Mouse (Mus musculus): ENCODE measurements around the gene Coa6. TPM values are rescaled to one million over a fixed set of nuclear protein-coding genes. Genes with fewer than 3 reads are reported as not detected.

Coa6 gene
- total and polyA plus RNA-seq, 3 experiments: 26.6 to 30.3 (median 29.1) TPM

- H3K4me1 ChIP-seq (ENCODE audit: control insufficient read depth in 1 of 2, insufficient read depth in 2 of 2): peaks cover 0 to 17% of the 10 kb centered on the region in 2 experiments; a peak in 3 of 4 replicates
- DNase-seq (ENCODE audit: extremely low read depth): peak; percentile 79
- peak within 1 kb of the TSS; percentile 49; the same call in 1 of the 2 replicates for H3K9ac ChIP-seq (ENCODE audit: insufficient read depth, low read depth)
- peak within 1 kb of the TSS; percentile 97 for H3K4me2 ChIP-seq (ENCODE audit: insufficient read depth, low read depth, poor library complexity, severe bottlenecking)
- H3K4me3 ChIP-seq (replicated peaks in 1 of 3; ENCODE audit: low read depth in 2 of 3, low read length in 2 of 3, poor library complexity in 1 of 3): peak within 1 kb of the TSS; percentile 78 to 95 (median 95)
- peaks cover 5% of the 10 kb centered on the region for H3K27me3 ChIP-seq (replicated peaks)
- in situ Hi-C loops (cut with MboI; ENCODE audit: low pct_ligation_motif_present, low pct_unique_long_range_greater_than_20kb, low sequenced_read_pairs): loop anchor here (10.0 to 25.0 kb wide), 3 partner anchors 210 to 663 kb away; no protein-coding TSS in a partner anchor
- H3K36me3 ChIP-seq (replicated peaks in 1 of 2; ENCODE audit: control insufficient read depth in 1 of 2, insufficient read depth in 1 of 2, low read length in 1 of 2): peaks cover 8 to 17% of the 10 kb centered on the region in 2 experiments
- peaks cover 21% of the 10 kb centered on the region for H3K79me2 ChIP-seq (replicated peaks; ENCODE audit: control insufficient read depth, extremely low read depth, insufficient read depth, poor library complexity, severe bottlenecking)
- dilution Hi-C loops (cut with MboI; ENCODE audit: extremely low pct_ligation_motif_present, extremely low pct_unique_long_range_greater_than_20kb, low sequenced_read_pairs): loop anchor here (25.0 kb wide), 1 partner anchor 438 kb away; no protein-coding TSS in a partner anchor
- no peaks in the 10 kb centered on the region for H3K9me3 ChIP-seq (replicated peaks; ENCODE audit: low read length)
- peak within 1 kb of the TSS; percentile 9; the same call in 1 of the 2 replicates for H3K27ac ChIP-seq (ENCODE audit: insufficient read depth, low read depth)
- no peak for TF ChIP-seq ETS1 (conservative IDR thresholded peaks at IDR 0.05; ENCODE audit: low read depth, low read length)
- TF ChIP-seq ELF1 (IDR thresholded peaks at IDR 0.05; ENCODE audit: low read depth, low read length): peak; percentile 25; the same call in 1 of the 2 replicates
- no peak for TF ChIP-seq E2F4 (IDR thresholded peaks at IDR 0.05; ENCODE audit: insufficient replicate concordance, low read depth, low read length)
- no peak for TF ChIP-seq MEF2A (IDR thresholded peaks at IDR 0.05; ENCODE audit: borderline replicate concordance, low read depth, low read length)
- TF ChIP-seq POLR2AphosphoS2 (IDR thresholded peaks at IDR 0.05; ENCODE audit: low read depth, low read length): no peak
- no peak for TF ChIP-seq PAX5 (IDR thresholded peaks at IDR 0.05; ENCODE audit: low read length)
- no peak for TF ChIP-seq RCOR1 (conservative IDR thresholded peaks at IDR 0.05; ENCODE audit: low read depth, low read length)
- TF ChIP-seq NELFE (IDR thresholded peaks at IDR 0.05; ENCODE audit: low read depth, low read length): peak; percentile 89
- 0 out of 2 replicates have a peak, but pooled peaks have one; percentile 33 for TF ChIP-seq SIN3A (IDR thresholded peaks at IDR 0.05; ENCODE audit: low read length)
- TF ChIP-seq IRF4 (IDR thresholded peaks at IDR 0.05; ENCODE audit: low read depth, low read length): no peak
- peak; percentile 58 for TF ChIP-seq HCFC1 (IDR thresholded peaks at IDR 0.05; ENCODE audit: low read depth, low read length)
- TF ChIP-seq TCF12 (IDR thresholded peaks at IDR 0.05; ENCODE audit: low read depth, low read length): peak; percentile 78
- TF ChIP-seq ZMIZ1 (IDR thresholded peaks at IDR 0.05; ENCODE audit: low read depth, low read length): peak; percentile 76; the same call in 1 of the 2 replicates
- no peak for TF ChIP-seq SMC3 (IDR thresholded peaks at IDR 0.05; ENCODE audit: low read depth, low read length)
- TF ChIP-seq ZKSCAN1 (IDR thresholded peaks at IDR 0.05; ENCODE audit: borderline replicate concordance, low read depth, low read length): no peak
- TF ChIP-seq MAFK (IDR thresholded peaks at IDR 0.05; ENCODE audit: insufficient replicate concordance, low read length): no peak
- TF ChIP-seq JUN (IDR thresholded peaks at IDR 0.05; ENCODE audit: insufficient read depth, low read depth, low read length): no peak
- TF ChIP-seq TBP (conservative IDR thresholded peaks at IDR 0.05; ENCODE audit: low read depth, low read length): 0 out of 2 replicates have a peak, but pooled peaks have one; percentile 17
- no peak; the same call in 1 of the 2 replicates for TF ChIP-seq MYC (IDR thresholded peaks at IDR 0.05; ENCODE audit: low read depth, low read length)
- TF ChIP-seq GABPA (IDR thresholded peaks at IDR 0.05; ENCODE audit: insufficient replicate concordance, low read depth, low read length): no peak
- no peak for TF ChIP-seq USF1 (IDR thresholded peaks at IDR 0.05; ENCODE audit: low read depth, low read length)
- no peak for TF ChIP-seq EP300 (IDR thresholded peaks at IDR 0.05; ENCODE audit: low read length)
- no peak; the same call in 1 of the 2 replicates for TF ChIP-seq MAX (IDR thresholded peaks at IDR 0.05; ENCODE audit: low read length)
- TF ChIP-seq MAZ (IDR thresholded peaks at IDR 0.05; ENCODE audit: low read depth, low read length): no peak
- TF ChIP-seq POLR2A (IDR thresholded peaks at IDR 0.05; ENCODE audit: low read depth, low read length): peak; percentile 82
- TF ChIP-seq RAD21 (IDR thresholded peaks at IDR 0.05; ENCODE audit: low read depth, low read length): no peak
- TF ChIP-seq BHLHE40 (IDR thresholded peaks at IDR 0.05; ENCODE audit: low read depth, low read length): 0 out of 2 replicates have a peak, but pooled peaks have one; percentile 30
- no peak for TF ChIP-seq KAT2A (IDR thresholded peaks at IDR 0.05; ENCODE audit: insufficient replicate concordance, low read length)
- no peak for TF ChIP-seq ZC3H11A (IDR thresholded peaks at IDR 0.05; ENCODE audit: low read depth, low read length)
- no peak for TF ChIP-seq JUND (conservative IDR thresholded peaks at IDR 0.05; ENCODE audit: low read depth, low read length)
- no peak for TF ChIP-seq MXI1 (IDR thresholded peaks at IDR 0.05; ENCODE audit: low read depth, low read length)
- no peak for TF ChIP-seq ZNF384 (IDR thresholded peaks at IDR 0.05; ENCODE audit: low read depth, low read length)
- TF ChIP-seq UBTF (IDR thresholded peaks at IDR 0.05; ENCODE audit: low read depth, low read length): no peak; the same call in 1 of the 2 replicates
- TF ChIP-seq CHD2 (IDR thresholded peaks at IDR 0.05; ENCODE audit: low read length): no peak
- TF ChIP-seq CTCF (conservative IDR thresholded peaks at IDR 0.05 in 1 of 2, IDR thresholded peaks at IDR 0.05 in 1 of 2; ENCODE audit: low read depth in 2 of 2, low read length in 2 of 2): no peak
- TF ChIP-seq USF2 (conservative IDR thresholded peaks at IDR 0.05; ENCODE audit: low read depth, low read length): no peak
- no peak for TF ChIP-seq CHD1 (IDR thresholded peaks at IDR 0.05; ENCODE audit: low read depth, low read length)
Measured at GRCm38 (mm10) chr8:126474299-126475187, 52.2 kb downstream of the Coa6 start, which contains the start of gene Tarbp1. Gene Tarbp1 (minus strand): TSS chr8:126475065.

Data from CH12.LX (cell line).